Mouse (Mus musculus) testis, adult 2 months (tissue): ENCODE results near the gene Commd1.

Experiments used
- CTCF ChIP-seq: fragments of 200-500 bp; IDR thresholded peaks from 2 replicates; pipeline ENCODE4 v1.5.1; 2012; ENCODE audit warnings: low read depth, mild to moderate bottlenecking, inconsistent platforms, low read length, moderate library complexity; ENCODE audit not compliant: control insufficient read depth, insufficient read depth, insufficient replicate concordance
- POLR2A ChIP-seq: fragments of 200-500 bp; IDR thresholded peaks from 2 replicates; pipeline ENCODE4 v1.6.1; 2012; ENCODE audit warnings: low read depth, mild to moderate bottlenecking, inconsistent platforms, low read length, moderate library complexity; ENCODE audit not compliant: control insufficient read depth

- TF ChIP-seq POLR2A (no peak), CTCF (no peak)
These were observed 50.8 kb downstream of the Commd1 start for GRCm38 (mm10) chr11:22931320-22931905.
